Mouse (Mus musculus) right cerebral cortex, postnatal 4 days (tissue): ENCODE data around the gene Xbp1.
A peak's percentile ranks its signal among the peaks of the same experiment; 100 is the strongest.
"Not testable (repeated sequence)": the region's sequence is repeated elsewhere in the genome, so short reads cannot be mapped to it uniquely, and the experiment has no call there.

ENCODE experiments used
- DNase-seq: peaks from one replicate; pipeline ENCODE4 v3.0.0-alpha.2; 2022

The Xbp1 gene

GRCm38 (mm10) chr11:5502351-5503051, 18.0 kb upstream of the Xbp1 start:
- no peak for DNase-seq

- no peak for DNase-seq
Observed at GRCm38 (mm10) chr11:5505856-5506575, 14.4 kb upstream of the Xbp1 start.

DNA sequence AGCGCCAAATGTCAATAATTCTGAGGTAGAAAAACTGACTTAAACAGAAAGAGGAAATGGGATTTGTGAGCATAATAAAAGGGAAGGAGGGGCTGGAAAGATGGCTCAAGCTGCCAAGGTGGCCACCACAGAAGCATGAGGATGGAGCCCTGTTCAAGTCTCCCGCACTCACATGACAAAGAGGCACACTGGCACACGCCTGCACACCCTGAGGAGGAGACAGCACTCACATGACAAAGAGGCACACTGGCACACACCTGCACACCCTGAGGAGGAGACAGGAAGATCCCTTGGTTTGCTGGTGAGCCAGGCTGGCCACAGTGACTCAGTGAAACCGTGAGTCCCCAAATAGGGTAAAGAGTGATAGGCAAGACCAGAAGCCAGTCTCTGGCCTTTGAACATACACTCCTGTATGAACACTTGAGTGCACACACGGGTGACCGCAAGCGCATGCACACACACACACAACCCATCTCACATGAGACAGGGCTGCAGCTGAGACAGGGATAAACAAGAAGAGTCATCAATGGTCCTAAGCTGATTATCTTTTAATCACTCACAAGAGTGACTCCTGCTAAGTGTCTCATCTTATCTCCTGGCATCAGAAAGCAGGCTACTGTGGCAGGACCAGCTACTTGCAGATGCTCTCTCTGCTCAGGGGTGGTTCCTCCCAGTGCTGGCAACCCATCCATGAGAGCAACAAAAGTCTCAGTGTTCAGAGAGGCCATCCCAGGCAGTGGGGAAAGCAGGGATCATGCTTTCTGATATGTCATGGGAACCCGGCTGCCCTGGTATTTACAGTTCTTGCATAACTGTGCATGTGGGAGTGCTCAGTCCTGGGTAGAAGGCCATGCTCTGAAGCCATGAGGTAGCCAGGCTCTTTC, 11.0 kb upstream of the Xbp1 start:
- no peak for DNase-seq

DNA sequence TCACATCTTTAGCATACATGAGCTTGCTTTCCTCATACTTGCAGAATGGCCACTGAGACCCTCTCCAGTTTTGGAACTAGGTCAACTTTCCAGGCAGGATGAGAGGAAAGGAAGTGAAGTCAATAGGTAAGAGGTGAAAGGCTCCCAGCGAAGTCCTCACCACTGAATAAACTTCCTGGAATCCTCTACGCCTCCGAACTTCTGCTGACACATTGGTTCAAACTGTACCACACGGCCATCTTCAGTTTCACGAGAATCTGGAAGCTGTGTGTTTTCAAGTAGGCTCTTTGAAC, 10.4 kb upstream of the Xbp1 start:
- no peak for DNase-seq

DNA sequence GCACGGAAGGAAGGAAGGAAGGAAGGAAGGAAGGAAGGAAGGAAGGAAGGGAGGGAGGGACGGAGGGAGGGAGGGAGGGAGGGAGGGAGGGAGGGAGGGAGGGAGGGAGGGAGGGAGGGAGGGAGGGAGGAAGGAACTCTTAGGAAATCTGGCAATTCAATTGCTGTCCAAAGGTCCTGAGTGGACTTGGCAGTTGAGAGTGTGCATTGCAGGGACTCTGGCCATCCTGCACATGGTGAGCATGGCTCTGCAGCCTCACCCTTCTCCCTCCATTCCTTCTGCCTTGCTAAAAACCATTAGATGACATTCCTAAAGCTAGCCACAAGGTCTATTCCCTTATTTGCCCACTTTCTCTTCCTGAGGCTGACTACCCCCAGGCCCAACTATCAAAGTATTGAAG, 9.8 kb upstream of the Xbp1 start:
- DNase-seq = not testable (repeated sequence)

- DNase-seq = no peak
Observed at GRCm38 (mm10) chr11:5512099-5512725, 8.2 kb upstream of the Xbp1 start.

- no peak for DNase-seq
Observed at GRCm38 (mm10) chr11:5512961-5513360, 7.5 kb upstream of the Xbp1 start.

- DNase-seq = no peak
Observed at GRCm38 (mm10) chr11:5514091-5514490, 6.4 kb upstream of the Xbp1 start.

GRCm38 (mm10) chr11:5515196-5515595, 5.3 kb upstream of the Xbp1 start:
- DNase-seq = no peak

GRCm38 (mm10) chr11:5515655-5516054, 4.8 kb upstream of the Xbp1 start:
- no peak for DNase-seq

GRCm38 (mm10) chr11:5516151-5516550, 4.3 kb upstream of the Xbp1 start:
- DNase-seq = no peak

DNA sequence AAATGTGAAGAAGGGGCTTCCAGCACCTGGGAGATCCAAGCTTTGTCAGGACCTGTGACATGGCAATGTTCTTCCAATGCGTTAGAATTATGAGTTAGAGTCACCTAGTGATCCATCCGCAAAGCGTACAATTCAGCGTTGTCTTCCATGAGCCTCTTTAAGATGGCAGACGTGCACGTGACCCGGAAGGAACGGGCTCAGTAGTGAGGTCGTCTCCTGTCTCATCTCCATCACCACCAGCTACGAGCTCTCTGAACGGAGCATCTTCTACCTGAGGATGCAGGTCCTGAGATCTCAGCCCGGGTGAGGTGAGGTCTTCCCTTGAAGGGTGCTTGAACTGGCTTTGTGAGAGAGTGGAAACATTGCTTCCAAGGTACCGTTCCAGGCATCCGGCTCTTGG, 3.8 kb upstream of the Xbp1 start:
- no peak for DNase-seq

DNA sequence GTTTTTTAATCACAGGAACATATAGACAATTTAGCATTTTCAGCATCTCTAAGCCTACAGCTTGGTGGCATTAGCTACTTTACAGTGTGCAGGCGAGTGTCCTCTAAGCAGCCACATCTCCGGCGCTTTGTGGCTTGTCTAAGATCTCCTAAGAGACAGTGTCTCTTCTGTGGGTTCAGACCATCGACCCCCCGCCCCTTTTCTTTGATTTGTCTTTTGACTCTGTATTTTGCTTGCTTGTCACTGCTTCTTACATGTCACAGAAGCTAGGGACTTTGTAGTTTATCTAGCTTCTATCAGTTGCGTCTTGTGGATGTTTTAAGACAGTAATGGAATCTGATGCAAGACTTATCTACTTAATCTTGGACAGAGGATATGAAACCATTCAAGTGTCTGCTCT, 3.1 kb upstream of the Xbp1 start:
- DNase-seq = no peak

GRCm38 (mm10) chr11:5519681-5520080, 778 bp upstream of the Xbp1 start:
- DNase-seq = no peak

- DNase-seq = no peak
Observed at GRCm38 (mm10) chr11:5521266-5521515, 732 bp downstream of the Xbp1 start.

DNA sequence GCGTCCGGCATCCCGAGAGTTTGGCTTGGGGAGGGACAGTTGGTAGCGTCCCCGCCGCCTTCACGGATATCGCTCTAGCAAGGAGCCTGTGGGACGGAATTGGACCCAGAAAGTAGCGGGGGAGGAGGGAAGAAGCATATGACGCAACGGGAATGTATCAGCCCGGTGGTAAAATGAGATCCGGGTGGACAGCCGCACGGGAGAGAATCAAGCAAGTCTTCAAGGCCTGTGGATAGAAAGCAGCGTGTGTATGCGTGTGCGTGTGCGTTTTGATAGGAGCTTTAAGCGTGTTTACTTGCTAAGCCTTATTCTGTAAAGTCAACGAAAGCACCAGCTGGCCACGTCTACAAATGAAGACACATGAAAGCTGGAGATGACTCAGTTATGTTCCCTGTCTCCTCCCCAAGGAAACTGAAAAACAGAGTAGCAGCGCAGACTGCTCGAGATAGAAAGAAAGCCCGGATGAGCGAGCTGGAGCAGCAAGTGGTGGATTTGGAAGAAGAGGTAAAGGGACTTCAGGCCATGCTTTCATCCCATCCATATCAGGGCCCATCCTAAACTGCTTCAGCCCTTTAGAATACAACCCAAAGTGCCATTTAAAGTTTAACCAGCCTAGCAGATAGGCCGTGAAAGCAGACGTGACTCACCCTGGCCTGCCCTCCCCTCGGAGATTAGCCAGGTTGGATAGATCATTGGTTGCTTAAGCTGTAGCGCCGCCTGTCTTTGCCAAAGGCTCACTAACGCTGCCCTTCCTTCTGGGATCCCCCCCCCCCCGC, 1.2 kb downstream of the Xbp1 start:
- peak; percentile 48 for DNase-seq

DNA sequence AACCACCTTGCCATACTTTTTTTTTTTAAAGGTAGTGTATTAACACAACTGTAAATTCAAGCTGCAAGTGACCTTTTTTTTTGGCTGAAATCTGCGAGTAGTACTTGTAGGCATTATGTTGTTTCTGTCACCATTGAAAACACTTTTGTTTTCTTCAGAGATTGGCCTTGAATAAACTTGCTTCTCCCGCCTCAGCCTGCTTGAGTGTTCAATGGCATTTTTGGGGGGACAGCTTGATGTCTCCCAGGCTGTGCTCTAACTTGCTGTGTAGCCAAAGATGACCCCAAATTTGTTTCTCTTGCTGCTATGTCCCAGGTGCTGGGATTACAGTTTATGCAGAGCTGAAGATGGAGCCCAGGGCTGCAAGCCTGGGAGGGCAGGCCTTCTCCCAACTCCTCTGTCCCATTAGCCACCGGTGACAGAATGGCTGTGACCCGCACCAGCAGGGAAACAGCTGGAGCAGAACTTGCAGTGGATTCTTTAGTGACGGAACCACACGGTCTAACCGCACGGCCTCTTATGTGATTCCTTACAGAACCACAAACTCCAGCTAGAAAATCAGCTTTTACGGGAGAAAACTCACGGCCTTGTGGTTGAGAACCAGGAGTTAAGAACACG, 2.4 kb downstream of the Xbp1 start:
- DNase-seq = no peak

DNA sequence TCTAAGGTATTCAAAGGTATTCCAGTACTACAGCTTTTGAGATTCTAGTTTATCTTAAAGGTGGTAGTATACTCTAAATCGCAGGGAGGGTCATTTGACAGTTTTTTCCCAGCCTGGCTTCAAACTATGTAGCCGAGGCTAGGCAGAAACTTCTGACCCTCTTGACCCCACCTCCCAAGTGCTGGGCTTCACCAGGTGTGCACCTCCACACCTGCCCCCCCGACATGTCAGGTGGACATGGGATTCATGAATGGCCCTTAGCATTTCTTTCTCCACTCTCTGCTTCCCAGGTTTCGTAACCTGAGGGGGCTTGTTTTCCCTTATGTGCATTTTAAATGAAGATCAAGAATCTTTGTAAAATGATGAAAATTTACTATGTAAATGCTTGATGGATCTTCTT, 5.0 kb downstream of the Xbp1 start:
- DNase-seq = no peak

GRCm38 (mm10) chr11:5526573-5527439, 6.3 kb downstream of the Xbp1 start:
- no peak for DNase-seq

- DNase-seq = no peak
Observed at GRCm38 (mm10) chr11:5527865-5528523, 7.5 kb downstream of the Xbp1 start.

DNA sequence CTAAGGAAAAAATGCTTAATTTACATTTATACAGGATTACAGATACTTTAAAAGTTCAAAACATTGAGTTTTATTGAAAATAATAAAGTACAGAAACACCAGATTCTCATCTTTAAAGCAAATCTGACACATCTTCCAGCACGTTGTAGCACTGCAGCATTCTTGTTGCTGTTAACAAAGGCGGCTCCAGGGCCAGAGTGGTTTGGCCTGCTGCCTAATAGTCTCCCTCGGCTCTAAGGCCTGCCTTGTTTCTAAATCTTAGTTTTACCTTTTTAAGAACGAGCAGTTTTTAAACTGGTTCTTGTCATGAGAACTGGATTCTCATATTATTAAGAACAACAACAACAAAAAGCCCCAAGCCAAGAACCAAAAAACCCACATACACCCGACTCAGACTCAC, 8.4 kb downstream of the Xbp1 start:
- no peak for DNase-seq
